Mouse (Mus musculus) lung, postnatal 0 days (tissue): ENCODE data around the gene Plbd2.

Experiments
- CTCF ChIP-seq: IDR thresholded peaks from 2 replicates; pipeline ENCODE4 v1.5.1; 2016; ENCODE audit warnings: antibody characterized with exemption, mild to moderate bottlenecking
- EP300 ChIP-seq: IDR thresholded peaks from 2 replicates; pipeline ENCODE4 v1.6.1; 2016; ENCODE audit warnings: antibody characterized with exemption, mild to moderate bottlenecking, control low read depth

- TF ChIP-seq CTCF: no peak
- TF ChIP-seq EP300: no peak
These were observed 1.2 kb downstream of the Plbd2 start for GRCm38 (mm10) chr5:120502147-120502621.
